Mouse (Mus musculus) left cerebral cortex, postnatal 10 days (tissue): ENCODE data around the gene Chchd5. TPM values are rescaled to one million over a fixed set of nuclear protein-coding genes. Genes with fewer than 3 reads are reported as not detected.

Experiments
- DNase-seq, 2 experiments: peaks; one replicate each; pipeline ENCODE4 v3.0.0; 2021 to 2022; ENCODE audit warnings: low spot score in 2 of 2, mixed read lengths in 1 of 2; ENCODE audit errors: extremely low spot score in 1 of 2
- intact Hi-C: fragments of 180-260 bp; cut with DNase I; formaldehyde crosslinking; loops from one replicate; pipeline ENCODE4 v1.15.1; 2025
- total RNA-seq, 2 experiments: library from RNA; stranded (reverse); gene quantifications; 2 replicates each; pipeline ENCODE4 v1.2.3; 2021

Gene Chchd5
- 10 to 100 TPM; 12.0 to 12.5 TPM for total RNA-seq

GRCm38 (mm10) chr2:129129412-129129929 lies at the start of gene Chchd5:
Gene Chchd5, plus strand, starts transcription at chr2:129129700.
- intact Hi-C loops = loop anchor here (5.0 kb wide), 1 partner anchor 68 kb away; the partner anchor contains the start of gene Slc20a1
- peak; percentile 94 to 98 for DNase-seq

GRCm38 (mm10) chr2:129081097-129081496 lies 48.4 kb upstream of the Chchd5 start:
- intact Hi-C loops = no loop called here
- DNase-seq = no peak

DNA sequence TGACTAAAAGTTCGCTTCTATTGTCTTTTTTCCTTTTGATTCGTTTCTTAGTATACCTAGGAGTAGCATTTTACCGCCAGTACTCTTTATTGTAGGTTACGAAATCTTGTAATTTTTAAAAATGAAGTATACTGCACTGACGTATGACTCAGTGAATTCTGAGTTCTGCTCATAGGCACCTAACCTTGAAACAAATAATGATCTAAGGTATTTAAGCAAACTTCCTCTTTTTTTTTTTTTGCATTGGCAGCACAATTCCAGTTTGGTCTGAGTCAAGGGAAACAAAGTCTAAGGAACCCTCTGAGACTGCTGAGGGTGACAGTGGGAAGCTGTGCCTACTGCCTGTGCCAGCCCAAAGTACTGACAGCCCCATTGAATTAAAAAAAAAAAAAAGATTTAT lies 46.0 kb upstream of the Chchd5 start:
- intact Hi-C loops = no loop called here

DNA sequence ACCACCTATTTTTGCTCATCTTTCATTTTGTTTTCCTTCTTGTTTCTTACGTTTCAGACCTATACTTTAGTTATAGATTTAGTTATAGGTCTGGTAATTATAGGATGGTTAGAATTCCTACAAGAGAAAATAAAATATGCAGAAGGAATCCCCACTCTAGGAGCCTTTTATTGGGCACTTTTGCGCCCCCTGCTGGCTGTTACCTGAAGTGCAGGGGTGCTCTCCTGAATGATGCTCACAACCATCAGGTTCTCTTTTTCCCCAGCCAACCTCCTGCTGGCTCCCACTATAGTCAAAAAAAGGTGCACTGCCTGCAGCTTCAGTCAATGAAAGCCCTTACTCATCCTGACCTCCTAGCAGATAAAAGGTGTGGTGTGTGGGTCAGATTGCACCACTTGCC lies 44.5 kb upstream of the Chchd5 start:
- no peak for DNase-seq
- intact Hi-C loops = no loop called here

More for the DNA sequence above, 46.0 kb upstream of the Chchd5 start:
- no peak for DNase-seq

GRCm38 (mm10) chr2:129087520-129087919 lies 42.0 kb upstream of the Chchd5 start:
- intact Hi-C loops = no loop called here
- DNase-seq = no peak

DNA sequence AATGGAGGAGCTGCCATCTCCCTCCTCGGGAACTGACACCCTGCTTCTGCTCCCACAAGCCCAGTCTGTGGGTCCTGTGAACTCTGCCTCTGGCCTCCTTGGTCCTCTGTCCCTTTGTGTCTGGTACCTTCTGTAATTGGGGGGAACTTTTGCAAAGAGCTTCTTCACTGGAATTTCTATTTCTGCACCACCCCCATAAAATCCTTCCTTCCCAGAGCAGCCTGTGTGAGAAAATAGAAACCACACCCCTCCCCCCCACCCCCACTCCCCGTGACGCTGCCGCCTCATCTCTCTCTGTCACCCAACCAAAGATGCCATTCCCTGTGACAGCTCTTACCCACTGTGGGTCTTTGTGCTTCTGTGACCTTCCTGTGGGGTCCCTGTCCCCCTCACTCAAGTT lies 39.1 kb upstream of the Chchd5 start:
- intact Hi-C loops = no loop called here
- no peak for DNase-seq

DNA sequence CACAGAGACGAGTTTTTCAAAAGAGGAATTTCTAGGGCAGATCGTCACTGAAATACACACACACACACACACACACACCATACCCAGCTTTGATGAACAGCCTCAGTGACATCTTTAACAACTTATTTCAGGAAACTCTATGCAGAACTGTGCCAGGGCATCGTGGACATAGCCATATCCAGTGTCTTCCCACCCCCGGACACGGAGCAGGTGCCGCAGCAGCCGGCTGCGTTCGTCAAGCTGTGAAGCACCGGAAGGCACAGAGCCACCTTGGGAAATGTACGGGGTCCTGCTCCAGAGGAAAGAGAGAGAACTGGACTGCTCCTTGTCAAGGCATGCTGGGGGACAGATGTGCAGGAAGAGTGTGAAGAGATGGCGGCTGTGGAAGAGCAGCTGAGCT lies 36.7 kb upstream of the Chchd5 start:
- intact Hi-C loops = no loop called here
- no peak for DNase-seq

DNA sequence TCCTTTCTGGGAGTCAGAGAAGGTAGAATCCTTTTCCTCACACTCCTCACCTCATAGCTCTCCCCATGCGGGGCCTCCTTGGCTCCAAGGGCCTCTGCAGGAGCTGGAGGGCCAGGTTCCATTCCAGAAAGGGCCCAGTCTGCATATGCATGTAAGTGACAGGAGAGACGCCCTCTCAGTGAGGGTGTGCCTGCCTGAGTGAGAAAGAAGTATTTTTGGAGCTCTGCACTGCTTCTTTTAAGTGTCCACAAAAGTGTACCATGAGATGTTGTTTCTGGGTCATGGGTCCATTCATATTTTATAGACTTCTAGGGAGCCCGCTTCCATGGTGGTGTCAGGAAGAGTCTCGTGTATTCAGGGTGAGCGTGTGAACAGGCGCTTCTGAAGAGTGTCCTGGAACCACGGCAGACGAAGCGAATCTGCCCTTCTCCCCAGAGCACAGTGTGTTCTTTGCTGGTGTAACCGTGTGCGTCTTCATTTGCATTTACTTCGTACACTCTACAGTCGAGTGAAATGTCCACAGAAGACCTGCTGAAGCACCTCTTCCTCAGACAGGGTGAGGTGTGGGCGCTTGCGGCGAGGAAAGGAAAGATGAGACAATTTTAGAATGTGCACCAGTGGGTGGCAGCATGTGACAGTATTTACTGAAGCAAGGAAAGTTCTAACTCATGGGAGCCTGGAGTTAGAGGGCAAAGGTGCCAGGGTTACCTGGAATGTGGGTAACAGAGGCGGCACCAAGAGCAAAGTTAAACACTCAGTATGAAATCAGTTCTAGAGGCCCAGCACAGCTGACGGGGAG lies 35.4 kb upstream of the Chchd5 start:
- DNase-seq = no peak

GRCm38 (mm10) chr2:129100784-129101310 lies 28.7 kb upstream of the Chchd5 start, which contains the start of gene Polr1b:
Gene Polr1b, plus strand, starts transcription at chr2:129100995.
- intact Hi-C loops = no loop called here
- peak; percentile 94 for DNase-seq

More for the DNA sequence above, 35.4 kb upstream of the Chchd5 start:
- intact Hi-C loops = no loop called here

- intact Hi-C loops = no loop called here
These were observed 16.6 kb upstream of the Chchd5 start for GRCm38 (mm10) chr2:129112924-129113323.

GRCm38 (mm10) chr2:129115706-129116367 lies 13.7 kb upstream of the Chchd5 start:
- intact Hi-C loops = no loop called here
- DNase-seq = no peak

More at GRCm38 (mm10) chr2:129112924-129113323, 16.6 kb upstream of the Chchd5 start:
- DNase-seq = no peak

DNA sequence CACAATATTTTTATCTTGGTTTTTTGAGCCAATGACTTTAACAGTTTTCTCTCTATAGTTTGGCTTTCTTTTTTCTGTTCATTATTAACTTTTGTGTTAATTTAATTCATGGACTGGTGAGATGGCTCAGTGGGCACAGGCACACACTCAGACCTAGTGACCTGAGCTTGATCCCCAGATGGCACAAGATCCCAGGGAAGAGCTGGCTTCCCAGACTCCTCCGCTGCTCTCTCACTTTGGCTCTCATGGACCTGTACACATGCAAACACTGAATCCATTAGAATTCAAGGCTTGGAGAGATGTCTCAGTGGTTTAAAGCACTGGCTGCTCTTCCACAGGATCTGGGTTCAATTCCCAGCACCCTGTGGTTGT lies 13.1 kb upstream of the Chchd5 start:
- intact Hi-C loops = no loop called here
- DNase-seq = no peak

DNA sequence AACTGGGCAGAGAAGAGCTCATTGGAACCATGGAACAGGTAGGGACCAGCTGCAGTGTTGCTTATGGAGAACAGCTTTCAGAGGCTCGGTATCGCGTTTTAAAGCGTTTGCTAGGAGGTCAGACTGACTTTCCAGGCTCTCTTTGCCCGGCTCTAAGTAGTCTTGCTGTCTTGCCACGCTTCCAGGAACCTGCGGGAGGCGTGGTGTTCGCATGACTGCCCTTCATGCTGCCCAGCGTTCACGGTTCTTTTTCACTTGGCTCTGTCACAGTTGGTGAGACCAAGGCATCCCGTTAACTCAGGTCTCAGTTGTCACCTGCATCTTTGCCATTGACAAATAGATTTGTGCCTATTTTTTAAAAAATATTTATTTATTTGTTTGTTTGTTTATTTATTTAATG lies 11.4 kb upstream of the Chchd5 start:
- DNase-seq = no peak
- intact Hi-C loops = no loop called here

DNA sequence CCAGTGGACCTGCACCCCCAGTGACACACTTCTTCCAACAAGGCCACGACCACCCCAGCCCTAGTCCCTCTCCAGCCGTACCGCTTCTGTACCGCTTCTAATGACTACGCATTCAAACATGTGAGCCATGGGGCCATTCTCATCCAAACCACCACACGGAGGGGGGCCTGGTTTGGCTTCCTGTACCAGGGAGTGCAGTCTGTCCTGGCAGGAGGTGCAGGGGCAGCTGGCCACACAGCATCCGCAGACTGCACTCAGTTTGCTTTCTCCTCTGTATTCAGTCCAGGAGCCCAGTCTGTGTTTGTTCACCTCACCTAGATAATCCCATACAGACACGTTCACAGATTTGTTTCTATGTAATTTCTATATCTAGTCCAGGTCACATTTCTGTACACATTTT lies 7.5 kb upstream of the Chchd5 start:
- intact Hi-C loops = no loop called here
- no peak for DNase-seq

- DNase-seq = peak; percentile 9 to 42
- intact Hi-C loops = loop anchor here (5.0 kb wide), 1 partner anchor 67 kb away; the partner anchor contains the start of gene Slc20a1
These were observed 566 bp downstream of the Chchd5 start for GRCm38 (mm10) chr2:129129987-129130545.

- intact Hi-C loops = no loop called here
These were observed 1.3 kb downstream of the Chchd5 start for GRCm38 (mm10) chr2:129130776-129131175.

DNA sequence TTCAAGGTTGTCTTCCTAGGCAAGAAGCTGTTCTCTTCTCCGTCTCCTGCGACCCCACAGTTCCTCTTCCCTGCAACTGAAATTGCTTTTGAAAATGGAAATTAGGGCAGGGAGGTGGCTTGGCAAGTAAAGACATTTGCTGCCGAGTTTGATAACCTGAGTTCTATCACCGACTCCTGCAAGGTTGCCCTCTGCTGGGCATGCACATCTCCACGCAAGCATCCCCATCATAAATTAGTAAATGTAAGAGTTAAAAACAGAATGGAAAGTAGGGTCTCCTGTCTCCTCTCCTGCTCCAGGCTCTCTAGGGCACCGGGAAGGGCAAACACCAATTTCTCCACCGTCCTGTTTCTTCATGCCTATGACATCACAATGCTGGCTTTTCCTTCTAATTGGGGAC lies 2.7 kb downstream of the Chchd5 start:
- intact Hi-C loops = no loop called here
- DNase-seq = no peak

More at GRCm38 (mm10) chr2:129130776-129131175, 1.3 kb downstream of the Chchd5 start:
- DNase-seq = no peak

DNA sequence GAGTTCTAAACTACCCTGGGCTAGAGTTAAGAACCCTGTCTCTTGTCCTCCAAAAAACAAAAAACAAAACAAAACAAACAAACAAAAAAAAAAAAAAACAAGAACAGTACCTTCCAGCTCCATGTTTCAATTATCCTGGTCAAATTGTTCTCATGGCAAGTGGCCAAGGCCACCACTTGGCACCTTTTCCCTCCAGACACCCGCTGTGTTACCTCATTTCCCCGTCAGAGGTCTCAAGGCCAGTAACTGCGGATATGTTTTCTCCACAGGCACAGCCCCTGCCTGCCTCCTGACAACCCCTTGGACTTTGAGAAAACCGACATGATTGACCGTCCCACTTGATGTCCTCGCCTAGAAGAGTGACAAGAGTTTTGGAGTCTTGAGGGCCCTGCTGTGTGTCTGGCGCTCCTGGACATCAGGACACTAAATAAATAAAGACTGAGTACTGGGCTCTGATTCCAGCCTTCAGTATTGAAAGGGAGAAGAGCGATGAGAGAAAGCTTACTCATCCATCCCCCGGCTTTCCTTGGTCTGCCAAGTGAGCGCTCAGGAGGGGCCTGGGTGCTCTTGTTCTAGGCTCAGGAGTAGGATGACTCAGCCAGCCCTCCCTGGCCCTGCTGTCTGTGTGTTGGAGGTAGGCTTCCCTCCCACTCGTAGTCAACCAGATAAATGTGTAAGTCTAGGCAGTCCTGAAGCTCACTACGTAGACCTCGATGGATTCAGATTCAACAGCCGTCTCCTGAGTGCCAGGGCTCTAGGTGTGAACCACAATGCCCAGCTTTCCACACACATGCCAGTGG lies 3.7 kb downstream of the Chchd5 start:
- intact Hi-C loops = no loop called here
- no peak for DNase-seq
